Mouse (Mus musculus) mammary gland, adult 2 months (tissue): ENCODE measurements around the gene Olfr493. TPM values are rescaled to one million over a fixed set of nuclear protein-coding genes. Genes with fewer than 3 reads are reported as not detected.

Experiments used
- polyA plus RNA-seq: library from polyadenylated mRNA; depleted of rRNA; stranded (reverse); fragments of >200 nt; gene quantifications from 2 replicates; pipeline ENCODE4 v1.2.3, GENCODE M21; 2012; ENCODE audit warnings: low replicate concordance; rRNA removed

Gene Olfr493
- polyA plus RNA-seq, result not detected in 2 replicates

GRCm38 (mm10) chr7:108346879-108347278, at the start of gene Olfr493:
Olfr493 (minus strand) TSS chr7:108346979.

DNA sequence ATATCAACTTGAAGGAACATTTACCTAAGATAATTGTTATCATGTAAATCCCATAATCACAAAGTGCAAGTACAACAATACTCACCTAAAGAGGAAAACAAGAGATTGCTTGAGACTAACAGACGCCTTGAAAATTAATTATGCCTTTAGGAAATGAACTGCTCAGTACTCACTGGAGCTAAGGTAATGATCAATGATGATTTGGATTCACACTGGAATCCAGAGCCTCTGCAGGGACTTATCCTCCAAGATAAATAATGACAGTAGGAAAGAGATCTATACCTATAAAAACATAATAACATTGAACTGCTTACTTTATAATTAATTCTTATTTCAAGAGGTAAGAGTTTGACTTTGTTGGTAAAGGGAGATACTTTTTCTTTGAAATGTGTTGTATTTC, 46.1 kb upstream of the Olfr493 start, which contains the start of gene Olfr495:
TSS of gene Olfr495 (plus strand) at position 301 of the 400 bp plus-strand sequence.

DNA sequence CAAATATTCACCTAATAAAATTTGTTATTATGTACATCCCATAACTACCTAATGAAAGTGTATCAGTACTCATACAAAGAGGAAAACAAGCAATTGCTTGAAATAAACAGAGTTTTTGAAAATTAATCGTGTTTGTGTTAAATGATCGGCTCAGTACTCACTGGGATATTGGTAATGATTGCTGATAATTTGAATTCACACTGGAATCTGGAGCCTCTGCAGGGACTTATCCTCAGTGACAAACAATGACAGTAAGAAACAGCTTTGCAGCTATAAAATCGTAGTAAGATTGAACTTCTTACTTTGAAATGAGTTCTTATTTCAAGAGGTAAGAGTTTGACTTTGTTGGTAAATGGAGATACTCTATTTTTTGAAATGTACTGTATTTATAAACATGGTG, 18.3 kb upstream of the Olfr493 start, which contains the start of gene Olfr494:
TSS of gene Olfr494 (plus strand) at position 301 of the 400 bp plus-strand sequence.

GRCm38 (mm10) chr7:108323574-108323973, 23.2 kb downstream of the Olfr493 start, which contains the start of gene Olfr492:
Olfr492 (minus strand) TSS chr7:108323674.

GRCm38 (mm10) chr7:108313151-108313550, 33.6 kb downstream of the Olfr493 start, which contains the start of gene Olfr491:
Olfr491 (plus strand) TSS chr7:108313451.

Other genes starting within 250 kb of the Olfr493 start
- not detected in 2 replicates for gene Olfr482, start 249.4 kb downstream of the Olfr493 start, polyA plus RNA-seq
- gene Olfr483, start 246.1 kb downstream of the Olfr493 start, polyA plus RNA-seq, result not detected in 2 replicates
- not detected in 2 replicates for gene Olfr484, start 219.5 kb downstream of the Olfr493 start, polyA plus RNA-seq
- not detected in 2 replicates for gene Olfr485, start 187.1 kb downstream of the Olfr493 start, polyA plus RNA-seq
- gene Olfr486, start 174.2 kb downstream of the Olfr493 start, polyA plus RNA-seq, result not detected in 2 replicates
- gene Olfr487, start 132.3 kb downstream of the Olfr493 start, polyA plus RNA-seq, result not detected in 2 replicates
- not detected in 2 replicates for gene Olfr488, start 88.6 kb downstream of the Olfr493 start, polyA plus RNA-seq
- gene Olfr490, start 58.0 kb downstream of the Olfr493 start, polyA plus RNA-seq, result not detected in 2 replicates
- not detected in 2 replicates for gene Olfr491, start 33.5 kb downstream of the Olfr493 start, polyA plus RNA-seq
- not detected in 2 replicates for gene Olfr492, start 23.3 kb downstream of the Olfr493 start, polyA plus RNA-seq
- gene Olfr494, start 18.4 kb upstream of the Olfr493 start, polyA plus RNA-seq, result not detected in 2 replicates
- not detected in 2 replicates for gene Olfr495, start 46.2 kb upstream of the Olfr493 start, polyA plus RNA-seq
- gene Olfr497, start 73.4 kb upstream of the Olfr493 start, polyA plus RNA-seq, result not detected in 2 replicates
- not detected in 2 replicates for gene Olfr498, start 118.3 kb upstream of the Olfr493 start, polyA plus RNA-seq
- not detected in 2 replicates for gene Olfr502, start 178.1 kb upstream of the Olfr493 start, polyA plus RNA-seq
- gene Olfr503, start 197.5 kb upstream of the Olfr493 start, polyA plus RNA-seq, result not detected in 2 replicates
- gene Olfr504, start 218.8 kb upstream of the Olfr493 start, polyA plus RNA-seq, result not detected in 2 replicates